Comparison of ENCODE assay signal across 26 mouse cellular contexts in the genomic region with DNA sequence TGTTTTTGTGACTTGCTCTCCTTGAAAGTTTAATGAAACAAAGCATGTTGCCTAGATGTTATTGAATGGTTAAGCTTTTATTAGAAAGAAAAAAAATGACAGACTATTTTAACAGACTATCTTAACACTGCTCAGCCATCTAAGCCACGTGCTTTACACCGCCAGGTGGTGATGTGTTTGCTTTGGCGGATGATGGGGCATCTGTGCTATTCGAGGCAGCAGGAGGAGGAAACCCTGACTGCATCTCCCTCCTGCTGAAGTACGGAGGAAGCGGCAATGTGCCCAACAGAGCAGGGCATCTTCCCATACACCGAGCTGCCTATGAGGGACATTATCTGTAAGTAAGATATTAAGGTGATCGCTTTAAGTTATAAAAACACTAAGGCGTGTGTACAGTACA. TPM values are rescaled to one million over a fixed set of nuclear protein-coding genes. Genes with fewer than 3 reads are reported as not detected.
DNase-seq lines count a peak whose midpoint lies in the region; ATAC-seq lines count a peak whose summit lies in the region.
"Had no signal": no experiment of that assay in that cellular context is flagged by ENCODE, and none has a peak within 500 bp of the region (broad histone marks: within the 10 kb centered on the region; RNA-seq: fewer than 3 reads in every experiment).

No protein-coding gene starts in this region.

- DNase-seq in right cerebral cortex, adult 18-20 months = peak; percentile 31
- DNase-seq in right cerebral cortex, postnatal 36 days (ENCODE audit: low spot score in 2 of 2) = no peak
- peak; percentile 36 to 44 for DNase-seq in cerebellum, adult 18-20 months
- DNase-seq in cerebellum, postnatal 14 days = peak; percentile 54 to 64
- peak; percentile 46 to 54 for DNase-seq in layer of hippocampus, postnatal 14 days (ENCODE audit: low spot score in 2 of 2)
- no peak for DNase-seq in gastrocnemius, postnatal 25 days
- DNase-seq: adrenal gland, adult 2 months; gastrocnemius, postnatal 36 days; heart, postnatal 36 days; kidney, adult 18-20 months; kidney, postnatal 25 days; thymus, postnatal 25 days had no signal

- H3K27ac ChIP-seq in hindbrain, embryonic 13.5 days = no peak overlapping the region
- H3K27ac ChIP-seq: embryonic facial prominence, embryonic 13.5 days; hindbrain, postnatal 0 days; limb, embryonic 13.5 days; liver, embryonic 14.5 days had no signal

- H3K9ac ChIP-seq in hindbrain, embryonic 13.5 days = no peak overlapping the region
- H3K9ac ChIP-seq: embryonic facial prominence, embryonic 13.5 days; limb, embryonic 13.5 days; liver, embryonic 14.5 days had no signal

- no peaks in the 10 kb centered on the region for H3K36me3 ChIP-seq in hindbrain, embryonic 13.5 days
- H3K36me3 ChIP-seq: embryonic facial prominence, embryonic 13.5 days; limb, embryonic 13.5 days had no signal

- H3K4me3 ChIP-seq in hindbrain, embryonic 13.5 days = no peak overlapping the region
- H3K4me3 ChIP-seq: embryonic facial prominence, embryonic 13.5 days; limb, embryonic 13.5 days had no signal

- H3K27me3 ChIP-seq in hindbrain, embryonic 13.5 days = no peaks in the 10 kb centered on the region
- H3K27me3 ChIP-seq: embryonic facial prominence, embryonic 13.5 days; limb, embryonic 13.5 days had no signal

- H3K9me3 ChIP-seq in hindbrain, embryonic 13.5 days = no peaks in the 10 kb centered on the region
- H3K9me3 ChIP-seq: embryonic facial prominence, embryonic 13.5 days; limb, embryonic 13.5 days had no signal

- WGBS in hindbrain, embryonic 13.5 days = 81% methylated on average over 9 of the region's 9 CpGs

- no peak overlapping the region for H3K4me2 ChIP-seq in hindbrain, embryonic 13.5 days
- H3K4me2 ChIP-seq: embryonic facial prominence, embryonic 13.5 days; heart, embryonic 11.5 days; limb, embryonic 13.5 days had no signal

- no peaks in the 10 kb centered on the region for H3K4me1 ChIP-seq in hindbrain, embryonic 13.5 days (replicated peaks)
- H3K4me1 ChIP-seq: embryonic facial prominence, embryonic 13.5 days; limb, embryonic 13.5 days had no signal

- no peak for ATAC-seq in hindbrain, embryonic 13.5 days (ENCODE audit: low FRiP score)
- ATAC-seq: hindbrain, postnatal 0 days; lung, postnatal 0 days; midbrain, embryonic 16.5 days had no signal

RNA-seq across cellular contexts. Expression of a gene that starts 33.5 kb away (rescaled TPM):
- not detected for total RNA-seq in layer of hippocampus, postnatal 14 days (2021)
- not detected in 2 replicates for polyA plus RNA-seq in hindbrain, embryonic 13.5 days (2015; fragmentation: Nextera tagmentation; extraction: Ambion mirVana)
- total RNA-seq in gastrocnemius, postnatal 25 days (2021) = 100 to 1,000 TPM; 183 to 199 TPM
- total RNA-seq: hindbrain, postnatal 0 days; megakaryocyte progenitor cell, adult 5-6 weeks; MEL had no signal
- polyA plus RNA-seq: adrenal gland, adult 2 months; cortical plate, adult 2 months; frontal cortex, adult 2 months; hindbrain, postnatal 0 days; midbrain, embryonic 16.5 days; testis, adult 2 months had no signal

RNA-seq across cellular contexts. Expression of a gene that starts 36.1 kb away (rescaled TPM):
- total RNA-seq in layer of hippocampus, postnatal 14 days (2021) = not detected
- polyA plus RNA-seq in hindbrain, embryonic 13.5 days (2015; fragmentation: Nextera tagmentation; extraction: Ambion mirVana) = not detected in 2 replicates
- total RNA-seq in gastrocnemius, postnatal 25 days (2021) = 10 to 100 TPM; 10.3 to 20.8 TPM
- total RNA-seq: adrenal gland, adult 2 months; left cerebral cortex, adult 8-10 months; megakaryocyte progenitor cell, adult 5-6 weeks; MEL had no signal
- polyA plus RNA-seq: adrenal gland, adult 2 months; embryonic facial prominence, embryonic 13.5 days; limb, embryonic 13.5 days; midbrain, embryonic 16.5 days had no signal

RNA-seq across cellular contexts. Expression of a gene that starts 36.3 kb away (rescaled TPM):
- total RNA-seq in layer of hippocampus, postnatal 14 days (2021) = 100 to 1,000 TPM; 278 to 296 TPM
- 412 and 413 TPM in 2 replicates for polyA plus RNA-seq in hindbrain, embryonic 13.5 days (2015; fragmentation: Nextera tagmentation; extraction: Ambion mirVana)
- 100 to 1,000 TPM; 605 to 626 TPM for total RNA-seq in gastrocnemius, postnatal 25 days (2021)

RNA-seq across cellular contexts. Expression of a gene that starts 49.2 kb away (rescaled TPM):
- 1 to 10 TPM in 1 of 2 experiments, under 1 TPM in 1; 0.93 to 1.5 TPM for total RNA-seq in layer of hippocampus, postnatal 14 days (2021)
- 1.8 and 3.6 TPM in 2 replicates for polyA plus RNA-seq in hindbrain, embryonic 13.5 days (2015; fragmentation: Nextera tagmentation; extraction: Ambion mirVana)
- total RNA-seq in gastrocnemius, postnatal 25 days (2021) = under 1 TPM; 0.08 TPM
- total RNA-seq: megakaryocyte progenitor cell, adult 5-6 weeks; MEL had no signal
- polyA plus RNA-seq: adrenal gland, adult 2 months had no signal

Comparison
In these comparisons a context has a peak if more than half of its experiments do, and no peak if none do; other contexts are left out.
1. DNase-seq: peak in right cerebral cortex, adult 18-20 months (single experiment), cerebellum, adult 18-20 months (2 of 2), cerebellum, postnatal 14 days (2 of 2) and layer of hippocampus, postnatal 14 days (2 of 2); none in right cerebral cortex, postnatal 36 days (0 of 2) and gastrocnemius, postnatal 25 days (single experiment).
2. RNA of a gene that starts 33.5 kb away (total RNA-seq): 183 to 199 TPM in gastrocnemius, postnatal 25 days; not detected in layer of hippocampus, postnatal 14 days; every median in the first group is over 100 times any median in the second.
3. RNA of a gene that starts 36.1 kb away (total RNA-seq): 10.3 to 20.8 TPM in gastrocnemius, postnatal 25 days; not detected in layer of hippocampus, postnatal 14 days; every median in the first group is over 10 times any median in the second.